Mouse (Mus musculus): ENCODE measurements at regions not wholly inside any gene's neighbourhood (a gene's known extent, or its start where the extent isn't known, plus 50 kb on each side); places are given as distances from the start of the nearest gene placed in this dataset.

GRCm38 (mm10) chr13:15848017-15848416 is 163.6 kb upstream of the Inhba start:
- TF ChIP-seq CTCF (IDR thresholded peaks at IDR 0.05; ENCODE audit: low read depth) (no peak), EP300 (IDR thresholded peaks at IDR 0.05; ENCODE audit: low read depth) (no peak)

Measured in liver, embryonic 14.5 days (tissue).